Mouse (Mus musculus) liver, postnatal 0 days (tissue): ENCODE data around the gene Slco3a1. TPM values are rescaled to one million over a fixed set of nuclear protein-coding genes. Genes with fewer than 3 reads are reported as not detected.

Experiments used
- ATAC-seq: fragments of 200-750 bp; cut with Nextera tagmentation; 2 replicates; pipeline ENCODE4 v1.8.0; 2017; ENCODE audit warnings: mild to moderate bottlenecking, moderate library complexity
- DNase-seq: peaks from one replicate; pipeline ENCODE4 v3.0.0-alpha.2; 2016
- H3K27ac ChIP-seq: fragments of 300-500 bp; sonication (generic); 2 replicates; pipeline ENCODE4 v1.5.1; 2014; ENCODE audit warnings: antibody characterized with exemption, moderate library complexity, mild to moderate bottlenecking, low read depth
- H3K27me3 ChIP-seq: fragments of 300-500 bp; sonication (generic); 2 replicates; pipeline ENCODE4 v1.6.1; 2014; ENCODE audit warnings: low read length, control low read depth, mixed read lengths; ENCODE audit not compliant: insufficient read depth
- H3K36me3 ChIP-seq: fragments of 300-500 bp; sonication (generic); replicated peaks from 2 replicates; pipeline ENCODE4 v1.6.1; 2014; ENCODE audit warnings: mild to moderate bottlenecking, control low read depth, low read length, moderate library complexity, mixed read lengths; ENCODE audit not compliant: insufficient read depth
- H3K4me1 ChIP-seq: fragments of 300-500 bp; sonication (generic); 2 replicates; pipeline ENCODE4 v1.6.1; 2014; ENCODE audit warnings: antibody characterized with exemption, mild to moderate bottlenecking, control low read depth; ENCODE audit not compliant: insufficient read depth
- H3K4me2 ChIP-seq: fragments of 300-500 bp; sonication (generic); 2 replicates; pipeline ENCODE4 v1.6.1; 2014; ENCODE audit warnings: low read depth, mild to moderate bottlenecking, low read length, moderate library complexity, mixed read lengths
- H3K4me3 ChIP-seq: fragments of 300-500 bp; sonication (generic); 2 replicates; pipeline ENCODE4 v1.5.1; 2014; ENCODE audit warnings: low read depth, low read length
- H3K9ac ChIP-seq: fragments of 300-500 bp; sonication (generic); replicated peaks from 2 replicates; pipeline ENCODE4 v1.6.1; 2014; ENCODE audit warnings: mild to moderate bottlenecking, moderate library complexity
- H3K9me3 ChIP-seq: fragments of 300-500 bp; sonication (generic); 2 replicates; pipeline ENCODE4 v1.6.1; 2016; ENCODE audit warnings: mild to moderate bottlenecking, control low read depth, low read length, mixed read lengths
- CTCF ChIP-seq: sonication (generic); IDR thresholded peaks from 2 replicates; pipeline ENCODE4 v1.5.1; 2016; ENCODE audit warnings: antibody characterized with exemption, low read depth
- EP300 ChIP-seq: IDR thresholded peaks from 2 replicates; pipeline ENCODE4 v1.6.1; 2016; ENCODE audit warnings: antibody characterized with exemption, low read depth, mild to moderate bottlenecking
- WGBS: fragments of 180-500 bp; shearing (Covaris S2); extraction: QIAGEN DNeasy Blood & Tissue Kit; methylation state at CpG from one replicate; pipeline ENCODE4 v1.1.7; 2014; ENCODE audit not compliant: insufficient replicate concordance; 5-methylcytosine and 5-hydroxymethylcytosine counted together
- polyA plus RNA-seq: library from polyadenylated mRNA; unstranded; fragments of >200 nt; fragmentation: Nextera tagmentation; extraction: Ambion mirVana; gene quantifications from 2 replicates; pipeline ENCODE4 v1.2.1, GENCODE M21; 2015

Gene Slco3a1
- polyA plus RNA-seq, 1 experiment from 2014 or later: 1.2 TPM

DNA sequence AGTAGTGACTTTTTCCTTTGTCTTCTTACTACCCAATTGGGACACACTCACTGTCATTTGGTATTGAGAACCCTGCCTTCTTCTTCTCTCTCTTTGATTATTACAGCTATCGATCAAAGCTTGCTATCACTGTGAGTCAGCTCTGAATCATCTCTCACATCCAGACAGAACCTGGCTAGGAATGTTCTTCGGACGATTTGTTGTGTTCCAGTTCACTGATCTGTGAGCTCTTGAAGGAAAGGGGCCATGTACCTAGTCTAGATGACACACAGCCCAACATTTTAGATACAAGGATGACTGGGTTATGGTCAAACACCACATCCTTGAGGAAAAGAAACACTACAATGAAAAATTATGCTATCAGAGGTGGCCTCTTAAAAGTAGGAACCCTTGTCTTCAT is 275.2 kb downstream of the Slco3a1 start:
- Histone ChIP-seq H3K9me3 (no peaks in the 10 kb centered on the region), H3K27me3 (no peaks in the 10 kb centered on the region), H3K4me1 (no peaks in the 10 kb centered on the region), H3K4me3 (no peak overlapping the region), H3K4me2 (no peak overlapping the region), H3K27ac (no peak overlapping the region), H3K36me3 (no peaks in the 10 kb centered on the region), H3K9ac (no peak overlapping the region)
- DNase-seq (no peak), ATAC-seq (no peak)
- no peak for TF ChIP-seq CTCF
- no peak for TF ChIP-seq EP300
- WGBS: 74% methylated on average over 3 of the region's 3 CpGs

DNA sequence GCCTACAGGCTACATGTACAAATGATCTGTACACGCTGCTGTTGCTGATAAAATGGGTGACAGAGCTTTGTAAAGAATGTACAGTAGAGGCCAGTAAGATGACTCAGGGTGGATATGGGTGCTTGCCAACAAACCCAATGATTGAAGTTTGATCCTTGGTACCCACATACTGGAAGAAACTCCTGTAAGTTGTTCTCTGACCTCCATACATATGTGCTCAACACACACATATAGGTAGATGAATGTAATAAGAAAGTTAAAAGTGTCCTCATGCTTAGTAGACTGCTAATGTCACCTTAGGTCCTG is 284.5 kb downstream of the Slco3a1 start:
- WGBS: 71% methylated on average over 1 of the region's 1 CpGs
- no peak for DNase-seq
- no peak for ATAC-seq

DNA sequence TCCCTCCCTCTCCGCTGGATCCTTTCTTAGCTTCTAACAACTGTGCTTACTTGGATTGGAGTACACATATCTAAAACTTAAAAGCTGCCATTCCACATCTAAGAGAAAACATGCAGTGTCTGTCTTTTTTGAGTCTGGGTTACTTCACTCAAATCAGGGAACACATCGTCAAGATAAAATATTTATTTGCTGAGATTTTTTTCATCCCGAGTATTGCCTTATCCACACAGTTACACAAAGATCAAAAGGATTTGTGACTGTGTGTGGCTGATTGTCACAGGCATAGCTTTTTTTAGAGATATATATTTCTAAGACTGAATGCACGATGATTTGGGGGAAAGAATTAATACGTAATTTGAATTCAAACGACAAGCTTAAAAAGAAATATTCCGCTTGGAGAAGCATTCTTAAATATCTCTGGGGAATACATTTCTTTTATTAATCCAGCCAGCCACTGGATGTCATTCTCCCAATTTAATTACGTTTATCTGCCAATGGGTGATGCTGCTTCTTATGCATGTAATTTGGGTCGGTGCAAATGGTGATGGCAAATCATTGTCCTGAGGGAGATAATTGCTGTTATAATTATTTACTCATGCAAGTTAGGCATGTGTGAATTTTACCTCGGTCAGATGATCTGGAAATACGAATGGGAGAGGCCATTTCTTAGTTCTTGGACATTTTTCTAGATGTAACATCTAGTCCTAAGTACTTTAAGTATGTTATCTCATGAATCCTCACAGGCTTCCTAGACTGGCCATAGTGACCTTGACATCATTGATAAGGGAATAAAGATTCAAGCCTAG is 285.1 kb downstream of the Slco3a1 start:
- Histone ChIP-seq H3K9ac (no peak overlapping the region), H3K36me3 (no peaks in the 10 kb centered on the region), H3K9me3 (no peaks in the 10 kb centered on the region), H3K4me1 (no peaks in the 10 kb centered on the region), H3K4me3 (no peak overlapping the region), H3K27ac (no peak overlapping the region), H3K27me3 (no peaks in the 10 kb centered on the region), H3K4me2 (no peak overlapping the region)
- WGBS: 78% methylated on average over 11 of the region's 11 CpGs
- ATAC-seq (no peak), DNase-seq (no peak)
- no peak for TF ChIP-seq CTCF
- no peak for TF ChIP-seq EP300

More for the DNA sequence above, 284.5 kb downstream of the Slco3a1 start:
- no peaks in the 10 kb centered on the region for H3K4me1 ChIP-seq
- H3K36me3 ChIP-seq: no peaks in the 10 kb centered on the region
- TF ChIP-seq CTCF (no peak), EP300 (no peak)
- no peak overlapping the region for H3K4me3 ChIP-seq
- no peaks in the 10 kb centered on the region for H3K27me3 ChIP-seq
- H3K4me2 ChIP-seq: no peak overlapping the region
- H3K9ac ChIP-seq: no peak overlapping the region
- H3K9me3 ChIP-seq: no peaks in the 10 kb centered on the region
- H3K27ac ChIP-seq: no peak overlapping the region

DNA sequence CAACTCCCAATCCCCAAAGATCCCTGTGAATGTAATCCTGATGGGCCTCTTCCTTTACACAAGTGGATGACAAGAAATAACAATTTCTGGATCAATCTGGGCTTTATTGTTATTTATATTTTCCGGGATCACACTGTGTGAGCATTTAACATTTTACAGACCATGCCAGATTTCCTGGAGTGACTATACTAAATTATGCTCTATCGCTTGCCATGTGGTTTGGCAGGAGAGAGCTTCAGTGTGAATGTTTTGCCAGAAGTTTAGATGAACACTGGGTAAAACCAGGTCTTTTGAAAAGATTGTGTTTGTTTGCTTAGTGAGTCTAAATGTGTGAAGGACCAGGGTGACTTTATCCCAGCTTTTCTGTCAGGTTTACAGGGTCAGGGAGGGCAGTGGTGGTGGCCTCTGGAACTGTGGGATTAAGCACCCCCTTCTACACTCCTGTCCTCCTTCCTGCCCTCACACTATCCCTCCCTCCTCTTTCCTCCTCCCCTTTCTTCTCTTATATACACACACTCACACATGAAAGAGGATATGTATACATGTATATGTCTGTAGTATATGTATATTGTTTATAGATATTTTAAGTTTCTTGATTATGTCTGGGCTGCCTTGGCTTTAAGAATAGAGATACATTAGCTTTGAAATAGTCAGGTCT is 287.9 kb downstream of the Slco3a1 start:
- no peaks in the 10 kb centered on the region for H3K9me3 ChIP-seq
- TF ChIP-seq CTCF (no peak), EP300 (no peak)
- H3K4me1 ChIP-seq: no peaks in the 10 kb centered on the region
- no peaks in the 10 kb centered on the region for H3K36me3 ChIP-seq
- H3K27ac ChIP-seq: no peak overlapping the region
- H3K4me3 ChIP-seq: no peak overlapping the region
- no peak for DNase-seq
- no peaks in the 10 kb centered on the region for H3K27me3 ChIP-seq
- no peak for ATAC-seq
- WGBS: 71% methylated on average over 2 of the region's 2 CpGs
- no peak overlapping the region for H3K4me2 ChIP-seq
- H3K9ac ChIP-seq: no peak overlapping the region

DNA sequence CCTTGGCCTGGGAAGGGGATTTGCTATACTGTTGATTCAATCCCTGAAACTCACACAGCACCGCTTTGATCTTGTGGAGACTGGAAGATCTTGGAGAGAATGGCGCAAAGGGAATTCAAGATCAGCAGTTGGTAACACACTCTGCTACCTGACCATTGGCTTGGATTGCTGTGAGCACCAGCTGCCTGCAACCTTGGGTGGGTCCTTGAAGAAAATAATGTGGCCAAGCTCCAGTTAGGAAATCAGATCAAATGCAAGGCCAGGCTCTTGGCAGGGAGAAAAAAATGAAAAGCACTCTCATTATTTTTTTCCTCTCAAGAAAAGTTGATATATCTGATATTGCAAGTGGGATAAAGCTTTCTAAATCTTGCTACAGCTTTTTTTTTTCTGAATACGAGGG is 298.3 kb downstream of the Slco3a1 start:
- Histone ChIP-seq H3K9me3 (no peaks in the 10 kb centered on the region), H3K36me3 (no peaks in the 10 kb centered on the region), H3K4me1 (no peaks in the 10 kb centered on the region), H3K27me3 (no peaks in the 10 kb centered on the region), H3K4me3 (no peak overlapping the region), H3K4me2 (no peak overlapping the region), H3K9ac (no peak overlapping the region), H3K27ac (no peak overlapping the region)
- WGBS: 69% methylated on average over 3 of the region's 3 CpGs
- DNase-seq (no peak), ATAC-seq (no peak)
- no peak for TF ChIP-seq CTCF
- no peak for TF ChIP-seq EP300

DNA sequence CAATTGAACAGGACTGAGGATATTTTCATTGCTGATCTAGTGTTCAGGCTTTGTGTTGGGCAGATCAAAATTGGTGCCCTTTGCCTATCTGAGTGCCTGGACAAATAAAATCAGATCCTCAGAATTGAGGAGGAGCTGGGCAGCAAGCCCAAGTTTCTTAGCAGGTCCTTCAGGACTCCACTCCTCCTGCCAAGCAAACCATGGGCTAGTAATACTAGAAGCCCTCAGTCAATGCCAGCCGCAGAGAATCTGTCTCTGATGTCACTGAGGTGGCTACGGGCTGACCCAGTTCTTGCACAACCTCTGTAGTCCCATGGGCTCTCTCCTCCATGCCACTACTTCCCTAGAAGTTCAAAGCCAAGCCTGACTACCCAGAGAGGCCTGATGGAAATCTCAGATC is 302.5 kb downstream of the Slco3a1 start:
- Histone ChIP-seq H3K4me3 (no peak overlapping the region), H3K9ac (no peak overlapping the region), H3K36me3 (no peaks in the 10 kb centered on the region), H3K9me3 (no peaks in the 10 kb centered on the region), H3K4me2 (no peak overlapping the region), H3K4me1 (no peaks in the 10 kb centered on the region), H3K27me3 (no peaks in the 10 kb centered on the region), H3K27ac (no peak overlapping the region)
- no peak for TF ChIP-seq CTCF
- TF ChIP-seq EP300: no peak
- no peak for ATAC-seq
- 77% methylated on average over 2 of the region's 2 CpGs for WGBS
- no peak for DNase-seq
